Mouse (Mus musculus): ENCODE data around the gene Dnali1.

Gene Dnali1

GRCm38 (mm10) chr4:125034341-125034740, 31.2 kb downstream of the Dnali1 start:
- DNase-seq (ENCODE audit: low read depth) = no peak

DNA sequence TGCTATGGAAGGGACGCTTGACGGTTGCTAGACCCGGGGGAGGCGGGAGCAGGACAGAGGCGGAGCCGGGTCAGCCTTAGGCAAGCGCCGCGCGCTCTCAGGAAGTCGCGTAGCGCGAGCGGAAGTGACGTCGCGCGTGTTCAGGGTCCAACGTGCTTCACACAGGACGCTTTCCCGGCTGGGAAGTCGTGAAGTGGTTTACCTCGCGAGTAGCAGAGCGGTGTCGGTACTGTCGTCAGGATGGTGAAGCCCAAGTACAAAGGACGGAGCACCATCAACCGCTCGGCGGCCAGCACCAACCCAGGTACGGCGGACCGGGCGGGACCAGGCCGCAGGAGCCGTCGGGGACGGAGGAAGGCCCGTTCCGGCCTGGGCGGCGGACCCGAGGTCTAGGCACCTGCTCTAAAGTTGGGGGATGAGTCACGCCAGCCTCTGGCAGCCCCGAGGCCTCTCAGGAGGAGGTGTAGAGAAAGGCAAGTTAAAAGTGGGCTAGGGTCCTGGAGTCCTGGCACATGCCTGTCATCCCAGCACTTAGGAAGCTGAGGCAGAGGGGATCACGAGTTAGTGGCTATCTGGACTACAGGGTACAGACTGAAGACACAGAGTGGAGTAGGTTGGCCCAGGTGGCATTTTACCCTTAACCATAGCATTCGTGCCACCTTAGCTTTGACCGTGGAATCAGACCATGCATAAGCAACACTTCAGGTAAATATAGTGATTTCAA, 35.5 kb downstream of the Dnali1 start:
- peak; percentile 97 for DNase-seq (ENCODE audit: low read depth)

GRCm38 (mm10) chr4:125020780-125021538, 44.5 kb downstream of the Dnali1 start:
- no peak for DNase-seq (ENCODE audit: low read depth)

DNA sequence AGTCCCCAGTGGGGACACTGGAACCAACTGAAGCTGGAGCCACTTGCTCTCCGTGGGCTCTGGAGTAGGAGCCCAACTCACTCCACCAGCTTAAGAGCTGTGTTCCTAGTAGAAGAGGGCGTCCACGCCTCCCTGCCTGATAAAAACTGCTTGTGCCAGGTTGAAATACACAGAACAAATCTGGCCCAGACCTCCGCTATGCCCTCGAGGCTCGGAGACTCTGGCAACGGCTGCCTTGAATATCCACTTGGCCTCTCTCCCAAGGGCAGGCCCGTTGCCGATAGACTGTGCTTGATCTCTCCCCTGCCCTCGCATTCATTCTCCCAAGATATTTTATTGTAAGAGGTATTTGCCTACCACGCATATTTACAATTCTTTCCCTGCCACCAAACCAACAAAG, 48.1 kb downstream of the Dnali1 start:
- no peak for DNase-seq (ENCODE audit: low read depth)

GRCm38 (mm10) chr4:125015806-125016635, 49.5 kb downstream of the Dnali1 start, which contains the start of gene Gnl2:
Gene Gnl2 (plus strand): TSS chr4:125016585.
- DNase-seq (ENCODE audit: low read depth) = no peak

DNA sequence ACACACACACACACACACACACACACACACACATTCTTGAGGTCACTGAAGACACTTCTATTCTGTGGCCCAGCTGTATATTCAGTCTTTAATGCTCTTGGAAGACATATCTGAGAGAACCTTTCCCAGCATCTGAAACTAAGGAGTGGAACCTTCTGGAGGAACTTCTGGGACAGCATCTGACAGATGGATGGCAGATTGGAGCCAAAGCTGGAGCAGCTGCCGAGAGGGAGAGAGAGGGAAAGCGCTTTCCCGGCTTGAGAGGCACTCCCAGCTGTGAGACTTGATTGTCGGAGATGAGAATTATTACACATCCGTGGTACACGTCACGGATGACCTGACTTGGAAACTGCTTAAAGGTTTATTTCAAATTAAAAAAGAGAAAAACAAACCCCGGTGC, 56.8 kb downstream of the Dnali1 start:
- no peak for DNase-seq (ENCODE audit: low read depth)

GRCm38 (mm10) chr4:125008220-125008619, 57.3 kb downstream of the Dnali1 start:
- no peak for DNase-seq (ENCODE audit: low read depth)

DNA sequence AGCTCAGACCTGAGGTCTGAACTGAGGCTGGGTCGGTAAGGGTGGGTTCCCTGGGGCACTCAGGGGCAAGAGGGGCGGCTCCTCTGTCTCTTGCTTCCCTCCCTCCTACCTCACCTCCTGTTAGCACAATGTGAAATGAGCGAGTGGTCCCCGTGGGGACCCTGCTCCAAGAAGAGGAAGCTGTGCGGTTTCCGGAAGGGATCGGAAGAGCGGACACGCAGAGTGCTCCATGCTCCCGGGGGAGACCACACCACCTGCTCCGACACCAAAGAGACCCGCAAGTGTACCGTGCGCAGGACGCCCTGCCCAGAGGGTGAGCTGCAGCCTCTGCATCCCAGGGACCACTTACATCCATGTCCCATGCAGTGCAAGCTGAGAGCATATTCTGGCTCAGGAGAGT, 58.0 kb downstream of the Dnali1 start:
- DNase-seq (ENCODE audit: low read depth) = no peak
